Mouse (Mus musculus): ENCODE data around the gene Gbf1. TPM values are rescaled to one million over a fixed set of nuclear protein-coding genes. Genes with fewer than 3 reads are reported as not detected.
"Not testable (repeated sequence)": the region's sequence is repeated elsewhere in the genome, so short reads cannot be mapped to it uniquely, and the experiment has no call there.

The Gbf1 gene
- total RNA-seq, 4 experiments from 2014 or later: 39.3 to 52.2 (median 46.2) TPM

GRCm38 (mm10) chr19:46147511-46148371 is 4.6 kb upstream of the Gbf1 start, which contains the start of gene Pitx3:
Gene Pitx3 (minus strand): TSS chr19:46148326.
- peak; percentile 38 to 47 for DNase-seq (ENCODE audit: low spot score in 2 of 2)

GRCm38 (mm10) chr19:46148372-46148760 is 3.9 kb upstream of the Gbf1 start:
- peak; percentile 83 to 89 for DNase-seq (ENCODE audit: low spot score in 2 of 2)

- no peak for DNase-seq (ENCODE audit: low spot score in 2 of 2)
Observed at GRCm38 (mm10) chr19:46149091-46149490, 3.2 kb upstream of the Gbf1 start.

GRCm38 (mm10) chr19:46165950-46166349 is 13.6 kb downstream of the Gbf1 start:
- no peak for DNase-seq (ENCODE audit: low spot score in 2 of 2)

- DNase-seq (ENCODE audit: low spot score in 2 of 2): not testable (repeated sequence)
Observed at GRCm38 (mm10) chr19:46167169-46167568, 14.9 kb downstream of the Gbf1 start.

GRCm38 (mm10) chr19:46169396-46169795 is 17.1 kb downstream of the Gbf1 start:
- no peak for DNase-seq (ENCODE audit: low spot score in 2 of 2)

DNA sequence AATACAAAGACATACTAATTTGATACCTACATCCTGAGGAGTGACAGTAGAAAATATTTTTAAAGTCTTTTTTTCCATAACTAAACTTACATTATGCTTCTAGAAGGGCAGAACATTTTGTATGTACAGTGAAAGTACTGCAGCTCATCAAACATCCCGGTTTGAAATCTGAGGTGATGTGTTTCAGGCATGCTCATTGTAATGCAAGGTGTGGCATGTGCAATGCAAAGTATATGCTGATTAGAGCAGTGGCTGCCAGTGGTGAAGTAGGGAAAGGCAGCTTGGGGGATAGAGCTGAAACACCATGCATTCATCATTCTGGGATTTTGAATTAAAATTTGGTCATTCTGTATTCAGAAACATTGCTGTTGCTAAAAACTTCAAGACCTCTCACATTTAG is 17.6 kb downstream of the Gbf1 start:
- DNase-seq (ENCODE audit: low spot score in 2 of 2): no peak

DNA sequence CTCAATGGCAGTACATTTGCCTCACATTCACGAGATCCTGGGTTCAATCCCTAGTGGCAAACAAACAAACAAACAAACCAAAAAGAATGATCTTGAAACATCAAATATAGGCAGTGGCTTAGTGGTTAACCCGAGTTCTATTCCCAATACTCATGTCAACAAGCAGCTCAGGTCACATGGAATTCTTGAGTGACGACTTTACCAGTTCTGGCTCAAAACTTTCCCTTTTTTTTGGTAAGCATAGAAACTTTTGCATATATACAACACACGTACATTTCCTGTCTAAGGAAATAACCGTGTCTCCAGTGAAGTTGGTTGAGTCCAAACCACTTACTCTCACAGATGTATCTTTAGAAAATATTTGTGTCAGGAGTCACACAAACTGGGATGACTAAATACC is 20.2 kb downstream of the Gbf1 start:
- DNase-seq (ENCODE audit: low spot score in 2 of 2): no peak

DNA sequence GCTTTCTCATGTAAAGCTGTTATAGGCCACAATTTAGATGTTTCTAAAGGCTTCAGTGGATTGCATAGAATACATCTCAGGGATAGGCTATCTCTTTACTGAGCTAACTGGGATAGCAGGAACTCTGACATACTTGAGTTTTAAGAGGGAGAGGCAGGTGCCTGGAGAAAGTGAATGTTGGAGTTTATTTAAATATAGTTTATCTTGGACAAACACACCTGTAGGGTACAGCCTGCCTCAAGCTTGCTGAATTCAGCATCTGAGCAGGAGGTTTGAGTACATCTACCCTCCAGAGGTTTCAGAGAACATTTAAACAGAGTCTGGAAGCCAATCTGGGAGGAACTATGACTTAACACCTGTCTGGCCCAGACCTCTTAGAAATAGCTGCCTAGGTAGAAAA is 22.9 kb downstream of the Gbf1 start:
- no peak for DNase-seq (ENCODE audit: low spot score in 2 of 2)

DNA sequence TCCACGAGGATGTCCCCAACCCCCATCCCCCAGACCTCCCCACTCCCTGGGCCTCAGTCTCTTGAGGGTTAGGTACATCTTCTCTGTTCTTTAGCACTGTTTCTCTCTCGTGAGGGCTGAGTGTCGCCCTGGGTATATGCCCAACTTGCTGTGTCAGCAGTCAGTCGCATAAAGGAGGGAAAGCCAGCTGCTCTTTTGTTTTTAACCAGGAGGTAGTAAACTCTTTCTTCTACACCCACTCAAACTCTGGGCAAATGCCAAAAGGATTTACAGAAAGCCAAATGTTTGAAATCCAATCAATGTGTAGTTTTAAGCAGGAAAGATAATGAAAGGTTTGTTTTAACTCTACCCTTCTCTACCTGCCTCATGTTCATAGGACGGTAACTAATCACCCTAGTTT is 24.7 kb downstream of the Gbf1 start:
- no peak for DNase-seq (ENCODE audit: low spot score in 2 of 2)

DNA sequence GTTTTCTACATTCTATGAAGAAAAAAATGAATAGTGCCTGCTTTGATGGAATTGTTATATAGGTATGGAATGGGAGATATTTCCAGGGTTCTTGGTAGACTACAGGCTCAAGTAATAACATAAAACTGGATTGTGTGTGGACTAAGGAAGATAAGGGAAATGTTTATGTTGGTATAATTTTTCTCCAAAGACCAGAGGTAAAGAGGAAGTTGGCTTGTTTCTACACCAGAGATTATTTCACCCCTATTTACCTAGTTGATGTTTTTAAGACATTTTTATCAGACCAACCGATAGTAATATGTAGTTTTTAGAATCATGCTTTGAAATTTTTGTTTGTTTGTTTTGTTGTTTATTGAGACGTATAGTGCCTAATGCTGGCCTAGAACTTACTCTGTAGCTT is 28.0 kb downstream of the Gbf1 start:
- DNase-seq (ENCODE audit: low spot score in 2 of 2): no peak

GRCm38 (mm10) chr19:46182241-46182640 is 29.9 kb downstream of the Gbf1 start:
- DNase-seq (ENCODE audit: low spot score in 2 of 2): no peak

DNA sequence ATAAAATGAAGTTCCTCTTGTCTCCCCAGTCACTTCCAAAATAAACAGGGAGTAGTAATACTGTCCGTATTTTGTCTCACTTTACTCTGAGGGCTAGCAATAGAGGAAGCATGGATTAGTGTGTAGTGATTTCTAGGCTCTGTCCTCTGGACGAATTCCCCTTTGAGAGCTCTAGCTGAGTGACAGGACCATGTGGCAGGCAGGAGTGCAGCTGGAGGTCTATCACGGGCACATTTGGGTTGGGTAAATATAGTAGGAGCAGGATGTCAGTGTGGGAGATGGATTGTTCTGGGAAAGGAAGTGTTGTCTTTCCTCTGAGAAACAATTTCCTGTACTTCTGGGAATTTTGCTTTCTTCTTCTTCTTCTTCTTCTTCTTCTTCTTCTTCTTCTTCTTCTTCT is 34.3 kb downstream of the Gbf1 start:
- DNase-seq (ENCODE audit: low spot score in 2 of 2): peak; percentile 63 to 71

- DNase-seq (ENCODE audit: low spot score in 2 of 2): no peak
Observed at GRCm38 (mm10) chr19:46187203-46187602, 34.9 kb downstream of the Gbf1 start.

- DNase-seq (ENCODE audit: low spot score in 2 of 2): no peak
Observed at GRCm38 (mm10) chr19:46198293-46198692, 46.0 kb downstream of the Gbf1 start.

DNA sequence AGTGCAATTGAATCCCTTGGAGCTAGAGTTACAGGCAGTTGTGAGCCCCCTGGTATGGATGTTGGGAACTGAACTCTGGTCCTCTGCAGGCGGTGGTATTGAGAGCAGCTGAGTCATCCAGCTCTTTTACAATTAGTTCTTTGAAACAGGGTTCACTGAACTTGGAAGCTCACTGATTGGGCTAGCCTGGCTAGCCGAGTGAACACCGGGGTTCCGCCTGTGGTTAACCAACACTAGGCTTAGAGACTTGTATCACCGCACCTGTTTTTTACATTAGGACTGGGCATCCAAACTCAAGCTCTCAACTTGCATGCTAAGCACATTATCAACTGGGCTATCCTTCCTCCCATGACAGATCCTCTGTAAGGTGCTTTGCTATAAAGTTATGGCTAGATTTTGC is 46.6 kb downstream of the Gbf1 start:
- no peak for DNase-seq (ENCODE audit: low spot score in 2 of 2)

DNA sequence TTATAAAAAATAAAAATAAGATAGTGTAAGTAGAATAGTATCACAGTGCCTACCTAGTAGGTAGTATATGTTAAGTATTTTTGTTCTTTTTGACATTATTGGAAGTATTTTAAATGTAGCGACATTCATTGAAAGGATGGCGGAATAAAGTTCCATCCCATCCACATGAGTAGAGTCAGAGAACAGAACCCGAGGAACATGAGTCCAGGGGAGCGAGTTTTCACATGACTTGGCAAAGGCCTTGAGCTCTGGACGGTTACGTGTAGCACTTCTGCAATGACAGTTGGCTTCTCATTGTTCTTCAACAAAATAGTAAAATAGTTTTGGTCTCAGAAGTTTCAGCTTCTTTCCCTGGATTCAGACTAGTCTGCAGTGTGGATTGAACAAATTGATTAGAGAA is 51.9 kb downstream of the Gbf1 start:
- no peak for DNase-seq (ENCODE audit: low spot score in 2 of 2)

- no peak for DNase-seq (ENCODE audit: low spot score in 2 of 2)
Observed at GRCm38 (mm10) chr19:46205680-46206079, 53.4 kb downstream of the Gbf1 start.

DNA sequence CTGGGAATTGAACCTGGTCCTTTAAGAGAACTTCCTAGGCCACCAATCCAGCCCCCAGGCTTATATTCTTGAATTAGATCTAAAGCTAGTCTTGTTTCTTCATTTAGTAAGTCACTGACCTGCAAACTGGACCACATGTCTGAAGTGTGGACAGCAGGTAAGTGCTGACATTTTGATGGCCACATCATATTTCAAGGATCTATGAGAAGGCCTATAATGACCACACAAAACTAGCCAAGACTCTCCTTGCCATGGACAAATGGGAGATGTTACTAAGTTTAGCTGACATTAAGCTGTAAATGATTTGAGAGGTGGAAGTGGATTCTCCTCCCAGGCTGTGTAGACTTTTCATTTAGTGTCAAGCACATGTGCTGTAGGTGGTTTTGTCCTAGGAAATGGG is 58.6 kb downstream of the Gbf1 start:
- no peak for DNase-seq (ENCODE audit: low spot score in 2 of 2)

GRCm38 (mm10) chr19:46214541-46214940 is 62.2 kb downstream of the Gbf1 start:
- DNase-seq (ENCODE audit: low spot score in 2 of 2): no peak

DNA sequence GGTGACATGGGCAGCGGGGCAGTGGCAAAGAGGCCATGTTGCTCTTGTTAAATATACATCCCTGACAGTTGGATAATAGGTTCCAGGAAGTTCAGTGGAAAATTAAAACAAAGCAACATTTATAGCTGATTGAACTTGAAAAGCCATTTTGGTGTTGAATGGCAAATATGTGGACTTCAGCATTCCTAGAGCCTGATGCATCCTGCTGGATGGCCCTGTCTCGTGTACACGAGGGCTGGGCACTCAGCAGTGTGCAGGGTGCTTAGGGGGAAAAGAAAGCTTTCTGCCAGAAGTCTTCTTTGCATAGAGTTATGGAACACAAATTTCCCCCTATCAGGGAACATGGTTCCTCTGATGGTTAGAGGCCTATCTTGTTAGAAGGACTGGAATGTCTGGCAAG is 63.1 kb downstream of the Gbf1 start:
- no peak for DNase-seq (ENCODE audit: low spot score in 2 of 2)

DNA sequence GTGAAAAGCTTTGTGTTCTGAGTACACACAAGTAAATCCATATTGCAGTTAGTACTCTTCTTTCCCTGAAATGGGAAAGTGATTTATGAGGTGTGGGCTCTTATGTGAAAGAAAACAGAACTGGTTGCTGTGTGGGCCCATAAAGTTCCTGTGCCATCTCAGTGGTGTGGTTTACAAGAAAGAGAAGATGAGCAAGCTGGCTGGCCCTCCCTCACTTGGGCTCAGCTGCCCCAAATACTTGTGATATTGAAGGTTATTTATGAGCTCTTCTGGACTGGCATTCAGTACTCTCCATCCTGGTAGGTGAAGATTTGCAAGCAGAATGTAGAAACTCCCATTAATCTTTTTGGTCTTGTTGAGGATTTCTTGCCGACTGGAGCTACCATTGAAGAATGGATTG is 64.4 kb downstream of the Gbf1 start:
- peak in 1 of 2 experiments; percentile 41 for DNase-seq (ENCODE audit: low spot score in 2 of 2)

GRCm38 (mm10) chr19:46217347-46217746 is 65.0 kb downstream of the Gbf1 start:
- DNase-seq (ENCODE audit: low spot score in 2 of 2): not testable (repeated sequence)
